Mouse (Mus musculus) testis, adult 2 months (tissue): ENCODE results near the gene Azin2. TPM values are rescaled to one million over a fixed set of nuclear protein-coding genes. Genes with fewer than 3 reads are reported as not detected.

ENCODE experiments used
- H3K27ac ChIP-seq: fragments of 200-500 bp; 2 replicates; pipeline ENCODE4 v1.5.1; 2012; ENCODE audit warnings: low read depth, low read length; ENCODE audit not compliant: control insufficient read depth, insufficient read depth
- H3K27me3 ChIP-seq: fragments of 200-500 bp; 2 replicates; pipeline ENCODE4 v1.6.1; 2012; ENCODE audit warnings: mild to moderate bottlenecking, low read length, moderate library complexity; ENCODE audit not compliant: control insufficient read depth, insufficient read depth
- H3K36me3 ChIP-seq: fragments of 200-500 bp; 2 replicates; pipeline ENCODE4 v1.6.1; 2012; ENCODE audit warnings: mild to moderate bottlenecking, low read length; ENCODE audit not compliant: control insufficient read depth, insufficient read depth
- H3K4me1 ChIP-seq: fragments of 200-500 bp; 2 replicates; pipeline ENCODE4 v1.6.1; 2012; ENCODE audit warnings: low read length; ENCODE audit not compliant: control insufficient read depth, insufficient read depth
- H3K4me3 ChIP-seq: fragments of 200-500 bp; 2 replicates; pipeline ENCODE4 v1.5.1; 2012; ENCODE audit warnings: low read depth, mild to moderate bottlenecking, low read length, moderate library complexity, mixed read lengths; ENCODE audit not compliant: control insufficient read depth
- CTCF ChIP-seq: fragments of 200-500 bp; IDR thresholded peaks from 2 replicates; pipeline ENCODE4 v1.5.1; 2012; ENCODE audit warnings: low read depth, mild to moderate bottlenecking, inconsistent platforms, low read length, moderate library complexity; ENCODE audit not compliant: control insufficient read depth, insufficient read depth, insufficient replicate concordance
- POLR2A ChIP-seq: fragments of 200-500 bp; IDR thresholded peaks from 2 replicates; pipeline ENCODE4 v1.6.1; 2012; ENCODE audit warnings: low read depth, mild to moderate bottlenecking, inconsistent platforms, low read length, moderate library complexity; ENCODE audit not compliant: control insufficient read depth
- polyA plus RNA-seq: library from polyadenylated mRNA; depleted of rRNA; stranded (reverse); fragments of >200 nt; gene quantifications from 2 replicates; pipeline ENCODE4 v1.2.3, GENCODE M21; 2012

Azin2 gene
- polyA plus RNA-seq, 1 experiment = 213 TPM

GRCm38 (mm10) chr4:128966751-128967150 lies 4.5 kb upstream of the Azin2 start:
- TF ChIP-seq POLR2A = no peak
- TF ChIP-seq CTCF = no peak
- Histone ChIP-seq H3K4me3 (no peak overlapping the region), H3K27ac (no peak overlapping the region)

DNA sequence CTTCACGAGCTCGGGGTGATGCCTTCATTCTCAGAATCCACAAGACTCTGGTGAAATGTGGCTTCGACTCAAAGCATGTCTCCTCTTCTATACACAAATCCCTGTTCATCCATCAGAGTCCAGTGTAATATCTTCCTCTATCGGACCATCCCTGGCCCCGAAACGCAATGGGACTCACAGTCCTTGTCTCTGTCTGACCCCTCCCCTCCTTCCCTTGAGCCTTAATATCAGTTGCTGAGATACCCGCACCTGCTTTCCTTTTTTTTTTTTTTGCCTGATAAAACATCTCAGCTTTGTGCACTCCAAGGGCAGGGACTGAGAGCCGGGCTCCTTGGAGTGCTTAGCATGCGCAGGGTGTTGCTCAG lies 666 bp upstream of the Azin2 start:
- H3K27ac ChIP-seq = peak overlapping the region; percentile 47
- no peaks in the 10 kb centered on the region for H3K27me3 ChIP-seq
- H3K36me3 ChIP-seq = no peaks in the 10 kb centered on the region
- peaks cover 19% of the 10 kb centered on the region for H3K4me1 ChIP-seq
- TF ChIP-seq POLR2A = no peak
- no peak for TF ChIP-seq CTCF
- peak overlapping the region; percentile 97 for H3K4me3 ChIP-seq

More at GRCm38 (mm10) chr4:128966751-128967150, 4.5 kb upstream of the Azin2 start:
- peaks cover 11% of the 10 kb centered on the region for H3K4me1 ChIP-seq
- H3K27me3 ChIP-seq = no peaks in the 10 kb centered on the region
- H3K36me3 ChIP-seq = no peaks in the 10 kb centered on the region

DNA sequence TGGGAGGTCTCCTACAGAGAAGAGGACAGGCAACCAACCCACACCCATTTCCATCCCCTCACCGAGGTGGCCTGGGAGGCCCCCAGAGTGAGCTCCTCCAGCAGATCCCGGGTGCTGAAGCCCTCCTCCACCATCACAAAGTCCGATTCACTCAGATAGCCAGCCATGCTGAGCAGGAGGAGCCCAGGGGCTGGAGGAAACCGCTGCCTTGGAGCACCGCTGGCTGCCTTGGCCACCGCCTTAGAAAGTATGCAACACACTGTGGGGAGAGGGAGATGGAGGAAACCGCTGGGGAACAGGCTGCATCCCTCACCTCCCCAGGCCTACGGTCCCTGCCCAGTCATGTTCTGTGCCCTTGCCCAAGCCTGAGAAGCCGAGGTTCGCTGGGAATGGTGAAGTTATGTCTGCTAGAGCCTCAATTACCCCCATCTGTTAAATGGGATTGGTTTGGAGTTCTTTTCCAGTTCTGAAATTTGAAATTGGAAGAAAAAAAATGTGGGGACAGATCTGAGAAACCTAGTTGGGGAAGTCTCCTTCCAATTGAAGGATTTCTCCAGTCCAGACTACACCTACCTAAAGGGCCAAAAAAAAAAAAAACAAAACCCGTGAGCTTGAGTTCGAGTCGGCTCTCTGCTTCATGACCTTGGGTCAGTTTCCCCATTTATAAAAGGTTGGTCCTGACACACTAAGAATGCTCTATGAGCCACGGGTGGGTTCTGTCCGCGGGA lies 777 bp downstream of the Azin2 start:
- Histone ChIP-seq H3K36me3 (no peaks in the 10 kb centered on the region), H3K27ac (no peak overlapping the region), H3K4me1 (peaks cover 19% of the 10 kb centered on the region), H3K4me3 (peak overlapping the region; percentile 97), H3K27me3 (no peaks in the 10 kb centered on the region)
- TF ChIP-seq POLR2A = no peak
- TF ChIP-seq CTCF = no peak

GRCm38 (mm10) chr4:128959676-128960075 lies 2.6 kb downstream of the Azin2 start:
- Histone ChIP-seq H3K27ac (no peak overlapping the region), H3K4me3 (no peak overlapping the region), H3K27me3 (no peaks in the 10 kb centered on the region), H3K4me1 (peaks cover 19% of the 10 kb centered on the region), H3K36me3 (no peaks in the 10 kb centered on the region)
- TF ChIP-seq POLR2A (no peak), CTCF (no peak)

DNA sequence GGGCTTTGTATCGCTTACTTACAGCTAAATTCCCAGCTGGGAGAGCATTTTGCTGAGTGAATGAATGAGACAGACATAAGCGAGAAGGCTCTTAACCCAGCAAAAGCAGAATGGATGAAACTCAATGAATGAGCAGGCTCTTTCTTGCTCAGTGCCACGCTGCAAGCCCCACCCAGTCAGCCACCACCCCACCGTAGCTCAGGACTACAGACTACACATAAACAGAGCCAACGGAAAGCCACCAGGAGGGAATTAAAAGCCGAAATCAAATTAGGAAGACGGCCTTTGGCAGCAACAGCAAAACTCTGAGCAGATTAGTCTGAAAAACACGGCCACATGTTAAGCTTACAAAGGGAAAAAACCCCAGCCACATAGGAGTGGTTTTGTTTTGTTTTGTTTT lies 3.4 kb downstream of the Azin2 start:
- H3K36me3 ChIP-seq = no peaks in the 10 kb centered on the region
- no peak overlapping the region for H3K4me3 ChIP-seq
- H3K4me1 ChIP-seq = peaks cover 19% of the 10 kb centered on the region
- H3K27ac ChIP-seq = no peak overlapping the region
- no peak for TF ChIP-seq POLR2A
- TF ChIP-seq CTCF = no peak
- no peaks in the 10 kb centered on the region for H3K27me3 ChIP-seq

GRCm38 (mm10) chr4:128958156-128958555 lies 4.1 kb downstream of the Azin2 start:
- no peak overlapping the region for H3K4me3 ChIP-seq
- TF ChIP-seq CTCF (no peak), POLR2A (no peak)
- H3K4me1 ChIP-seq = peaks cover 17% of the 10 kb centered on the region
- H3K36me3 ChIP-seq = no peaks in the 10 kb centered on the region
- no peak overlapping the region for H3K27ac ChIP-seq
- H3K27me3 ChIP-seq = no peaks in the 10 kb centered on the region

- no peak overlapping the region for H3K4me3 ChIP-seq
- peaks cover 11% of the 10 kb centered on the region for H3K4me1 ChIP-seq
- H3K36me3 ChIP-seq = no peaks in the 10 kb centered on the region
- no peak overlapping the region for H3K27ac ChIP-seq
- H3K27me3 ChIP-seq = no peaks in the 10 kb centered on the region
- TF ChIP-seq POLR2A (no peak), CTCF (peak; percentile 9; the same call in 1 of the 2 replicates)
Observed at GRCm38 (mm10) chr4:128957155-128957911, 4.9 kb downstream of the Azin2 start.
